Mouse (Mus musculus) G1E (cell line): ENCODE measurements around the gene Prkaca.

Source experiments
- CTCF ChIP-seq: IDR thresholded peaks from 2 replicates; pipeline ENCODE4 v1.5.1; 2012; ENCODE audit warnings: low read depth, low read length, inconsistent platforms, mixed read lengths
- GATA1 ChIP-seq: IDR thresholded peaks from 2 replicates; pipeline ENCODE4 v1.6.1; 2012; ENCODE audit warnings: borderline replicate concordance, low read length, inconsistent platforms, mixed read lengths
- GATA2 ChIP-seq: IDR thresholded peaks from 2 replicates; pipeline ENCODE4 v1.6.1; 2012; ENCODE audit warnings: low read depth, low read length, inconsistent platforms, borderline replicate concordance
- POLR2AphosphoS5 ChIP-seq: IDR thresholded peaks from 2 replicates; pipeline ENCODE4 v1.6.1; 2012; ENCODE audit warnings: low read depth, low read length, inconsistent platforms; ENCODE audit not compliant: insufficient replicate concordance
- TAL1 ChIP-seq: conservative IDR thresholded peaks from 2 replicates; pipeline ENCODE4 v1.6.1; 2012; ENCODE audit warnings: low read depth, low read length, inconsistent platforms, mixed read lengths

- no peak for TF ChIP-seq CTCF
- TF ChIP-seq TAL1: no peak
- no peak for TF ChIP-seq GATA1
- TF ChIP-seq GATA2: no peak
- TF ChIP-seq POLR2AphosphoS5: no peak
Measured at GRCm38 (mm10) chr8:84011705-84012498, 39.1 kb downstream of the Prkaca start, which contains the start of gene 2210011C24Rik.
